Mouse (Mus musculus): ENCODE measurements around the gene Dock7.

The Dock7 gene

DNA sequence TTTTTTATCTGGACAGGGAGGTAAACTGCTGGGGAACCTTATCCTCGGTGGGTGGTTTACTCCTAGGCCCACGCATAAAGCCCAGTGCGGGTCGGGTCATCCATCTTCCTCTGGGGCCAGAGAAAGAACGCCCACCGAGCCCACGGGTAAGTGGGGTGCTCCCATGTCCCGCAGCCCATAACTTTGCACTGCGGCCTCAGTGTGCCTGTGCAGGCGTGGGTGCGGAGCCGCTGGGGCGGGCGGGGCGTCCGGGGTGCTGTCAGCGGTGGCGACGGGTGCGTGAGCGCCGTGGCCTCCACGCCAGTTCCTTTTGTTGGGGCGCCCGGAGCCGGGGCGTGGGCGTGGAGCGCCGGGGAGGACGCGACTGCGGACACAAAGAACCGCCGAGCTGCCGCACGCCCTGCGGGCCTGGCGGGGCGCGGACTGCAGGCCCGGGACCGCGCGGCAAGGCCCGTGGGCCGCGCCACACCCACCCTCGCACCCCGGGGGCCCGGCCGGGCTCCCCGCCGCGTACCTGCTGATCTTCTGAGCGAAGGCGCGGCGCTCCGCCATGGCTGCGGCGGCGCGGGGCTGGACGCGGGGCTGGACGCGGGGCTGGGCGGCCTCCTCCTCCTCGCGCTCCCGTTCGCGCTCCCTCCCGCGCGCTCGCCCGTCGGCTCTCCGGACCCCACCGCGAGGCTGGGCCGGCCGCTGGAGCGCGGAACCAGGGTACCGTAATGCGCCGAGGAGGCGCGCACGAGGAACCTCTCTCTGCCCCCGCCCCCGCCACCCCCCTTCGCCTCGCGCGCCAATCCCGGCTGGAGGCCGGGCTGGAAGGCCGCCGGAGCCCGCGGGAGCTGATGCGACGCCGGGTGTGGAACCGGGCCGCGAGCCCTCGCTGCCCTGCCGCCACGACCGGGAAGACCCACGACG is at the start of gene Dock7:
Dock7 (minus strand) TSS at position 705 of the 912 bp plus-strand sequence.
- peak; percentile 57 for DNase-seq (ENCODE audit: low spot score)

DNA sequence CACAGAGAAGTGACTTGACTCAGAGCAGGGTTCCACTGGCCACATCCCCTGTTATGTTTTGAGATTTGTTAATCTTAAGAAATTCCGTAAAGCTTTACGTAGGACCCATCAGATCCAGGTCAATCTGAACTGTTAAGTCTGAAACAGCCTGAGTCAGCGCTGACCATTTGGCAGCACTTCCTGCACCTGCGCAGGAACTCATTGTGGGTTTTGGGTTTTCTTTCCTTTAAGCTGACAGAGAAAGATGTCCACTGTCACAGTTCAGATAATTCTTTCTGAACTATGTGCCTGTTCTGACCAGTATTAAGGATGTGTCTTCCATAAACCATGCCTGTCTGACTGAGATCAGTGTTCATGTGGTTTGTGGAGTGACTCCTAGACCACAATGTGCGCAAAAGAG is 48.2 kb upstream of the Dock7 start:
- DNase-seq (ENCODE audit: low spot score): no peak

DNA sequence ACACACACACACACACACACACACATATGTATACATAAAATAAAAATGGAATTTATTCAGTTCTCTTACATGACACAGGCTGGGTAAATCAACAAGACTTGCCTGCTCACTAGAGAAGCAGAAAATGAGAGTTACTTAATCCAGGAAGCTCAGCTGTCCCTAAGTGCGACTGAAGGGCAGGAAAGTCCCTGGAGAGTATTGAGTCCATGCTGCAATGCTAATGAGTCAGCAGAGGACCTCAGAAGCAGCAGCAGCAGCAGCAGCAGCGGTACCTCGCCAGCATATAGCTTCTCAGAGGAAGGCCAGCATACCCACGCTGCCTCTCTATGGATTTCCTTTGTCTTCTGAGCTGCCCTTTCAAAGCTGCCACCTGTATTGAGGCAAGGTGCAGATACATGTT is 42.8 kb upstream of the Dock7 start:
- DNase-seq (ENCODE audit: low spot score): no peak

DNA sequence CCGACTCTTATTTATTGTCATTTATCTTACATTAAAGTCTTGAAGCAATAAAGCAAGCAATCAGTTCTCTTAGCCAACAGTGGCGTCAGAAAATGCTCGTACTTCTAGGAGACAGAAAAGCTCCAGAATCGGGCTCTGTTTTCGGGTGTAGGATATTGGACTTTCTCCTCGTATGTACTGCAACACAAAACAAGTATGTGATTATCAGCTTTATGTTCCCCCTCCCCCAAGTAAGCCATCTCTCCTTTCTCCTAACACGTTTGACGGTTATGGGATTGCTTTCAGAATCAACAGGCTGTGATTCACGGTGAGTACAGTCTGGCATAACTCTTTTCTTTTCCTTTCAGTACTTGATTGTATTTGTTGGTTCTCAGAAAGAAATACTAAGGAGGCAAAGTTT is 42.3 kb upstream of the Dock7 start:
- DNase-seq (ENCODE audit: low spot score): no peak

DNA sequence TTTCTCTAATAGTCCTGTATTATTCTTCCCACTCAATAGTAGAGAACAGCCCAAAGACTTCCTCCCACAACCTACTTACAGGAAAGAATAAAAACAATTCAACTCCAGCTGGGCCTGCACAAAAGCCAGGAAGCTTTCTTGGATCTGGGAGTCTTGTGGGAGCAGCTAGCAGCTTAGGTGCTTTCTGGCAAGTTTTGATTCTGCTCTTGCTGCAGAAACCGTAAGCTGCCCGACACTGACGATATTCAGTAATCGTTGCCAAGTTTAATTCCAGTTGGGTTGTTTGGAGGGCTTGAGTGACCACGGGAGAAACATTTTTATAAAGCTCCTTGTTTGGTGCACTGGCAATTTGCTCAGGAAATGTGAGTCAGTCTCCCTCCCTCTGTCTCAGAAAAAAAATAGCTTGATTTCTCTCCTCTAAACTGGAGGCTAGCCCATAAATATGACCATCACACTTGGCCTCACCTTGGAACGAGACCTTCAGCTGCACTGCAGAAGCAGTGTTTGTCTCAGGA is 40.8 kb upstream of the Dock7 start:
- no peak for DNase-seq (ENCODE audit: low spot score)

DNA sequence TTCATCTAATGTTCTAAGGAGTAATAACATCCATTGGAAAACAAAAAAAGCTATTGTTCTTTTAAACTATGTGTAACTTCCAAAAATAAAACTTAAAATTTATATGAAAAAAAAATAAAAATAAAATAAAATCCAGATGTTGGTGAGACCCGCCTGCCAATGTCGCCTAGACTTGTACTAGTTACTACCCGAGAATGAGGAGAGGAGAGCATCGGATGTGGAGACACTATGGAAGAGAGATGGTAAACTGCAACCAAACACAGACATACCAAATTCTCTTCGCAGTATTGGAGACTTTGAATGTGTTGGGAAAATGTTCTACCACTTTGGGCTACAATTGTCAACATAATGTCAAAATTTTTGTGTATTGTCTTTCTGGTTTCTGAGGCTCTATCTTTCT is 40.2 kb upstream of the Dock7 start:
- DNase-seq (ENCODE audit: low spot score): no peak

DNA sequence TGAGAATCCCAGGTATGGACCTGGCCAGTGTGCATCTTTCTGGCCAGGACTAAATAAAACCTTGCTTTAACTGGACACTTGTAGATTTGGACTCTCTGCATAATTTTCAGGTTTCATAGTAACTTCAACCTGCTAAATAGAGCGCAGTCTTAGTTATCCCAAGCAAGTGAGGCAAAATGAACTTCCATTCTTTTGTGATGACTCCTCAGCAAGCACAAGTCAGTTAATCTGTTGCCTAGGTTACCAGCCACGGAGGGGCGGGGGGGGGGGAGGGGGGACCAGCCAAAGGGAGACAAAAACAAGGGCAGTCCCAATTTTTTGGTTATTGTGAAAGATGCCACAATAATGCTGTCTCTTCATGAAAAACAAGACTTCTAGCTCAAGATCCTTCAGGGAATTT is 39.7 kb upstream of the Dock7 start:
- no peak for DNase-seq (ENCODE audit: low spot score)

DNA sequence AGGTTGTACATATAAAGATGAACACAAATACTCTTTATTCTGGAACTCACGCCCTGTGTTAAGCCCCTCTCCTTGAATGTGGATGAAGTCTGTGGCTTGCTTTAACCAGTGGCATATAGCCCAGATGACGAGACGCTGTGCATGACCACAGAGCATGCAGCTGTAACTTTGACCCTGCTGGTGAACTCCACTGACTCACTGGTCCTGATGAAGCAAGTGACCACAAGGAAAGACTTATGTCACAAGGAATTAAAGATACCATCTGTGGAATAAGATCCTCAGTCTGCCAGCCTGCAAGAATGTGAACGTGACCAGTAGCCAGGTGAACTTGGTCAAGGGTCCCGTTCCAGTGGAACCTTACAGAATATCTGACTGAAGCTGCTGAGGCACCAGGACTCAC is 37.8 kb upstream of the Dock7 start:
- no peak for DNase-seq (ENCODE audit: low spot score)

DNA sequence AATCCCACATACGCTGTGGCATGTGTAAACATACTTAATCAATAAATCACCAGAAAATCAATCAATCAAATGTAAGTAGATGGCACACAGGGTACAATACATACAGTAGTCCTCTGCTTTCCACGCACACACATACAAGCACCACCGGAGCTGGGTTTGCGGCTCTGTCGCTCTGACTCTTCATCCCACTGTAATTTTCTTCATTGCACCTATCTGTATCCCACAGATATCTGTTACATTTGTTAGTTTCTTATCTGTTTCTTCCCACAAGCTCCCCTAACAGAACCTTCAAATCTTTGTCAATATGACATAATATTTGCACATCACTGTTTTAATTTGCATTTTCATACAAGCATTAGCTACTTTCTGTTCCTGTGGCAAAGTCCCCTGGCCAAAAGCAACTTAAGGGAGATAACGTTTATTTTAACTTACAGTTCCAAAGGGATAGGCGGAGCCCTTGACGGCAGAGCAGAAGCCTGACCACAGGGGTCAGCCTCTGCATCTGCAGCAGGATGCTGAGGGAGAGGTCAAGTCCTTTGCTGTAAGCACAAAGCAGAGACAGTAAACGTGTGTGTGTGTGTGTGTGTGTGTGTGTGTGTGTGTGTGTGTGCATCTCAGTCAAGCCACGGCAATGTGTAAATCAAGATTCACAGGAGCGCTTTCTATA is 36.1 kb upstream of the Dock7 start:
- DNase-seq (ENCODE audit: low spot score): no peak

DNA sequence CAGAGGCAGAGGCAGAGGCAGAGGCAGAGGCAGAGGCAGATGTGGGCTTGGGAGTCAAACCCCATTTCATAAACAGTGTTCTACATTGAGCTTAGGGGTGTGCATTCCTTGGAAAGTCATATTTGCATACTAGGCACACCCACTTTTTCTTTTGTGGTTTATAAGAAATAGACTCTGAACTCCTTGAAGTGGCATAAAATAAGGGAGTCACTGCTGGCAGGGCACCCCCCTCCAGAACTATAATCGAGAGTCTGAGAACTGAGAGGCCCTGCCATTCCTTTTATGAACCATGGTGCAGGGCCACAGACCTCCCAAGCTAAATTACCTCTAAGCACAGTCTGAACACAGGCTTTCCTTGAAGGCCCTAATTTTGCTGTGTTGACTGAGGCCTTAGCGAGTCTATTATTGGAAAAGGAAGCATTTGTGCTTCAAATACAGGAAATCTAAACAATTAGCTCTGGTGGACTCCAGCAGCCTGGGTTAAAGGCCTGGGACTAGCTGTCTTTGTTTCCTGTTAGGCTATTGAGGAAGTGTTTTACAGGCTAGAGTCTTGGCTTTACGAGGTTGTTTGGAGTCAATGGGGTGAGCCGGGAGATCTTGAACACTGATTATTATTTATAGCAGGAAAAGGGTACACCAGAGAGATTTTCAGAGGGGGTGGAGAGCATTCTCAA is 31.3 kb upstream of the Dock7 start:
- DNase-seq (ENCODE audit: low spot score): no peak

DNA sequence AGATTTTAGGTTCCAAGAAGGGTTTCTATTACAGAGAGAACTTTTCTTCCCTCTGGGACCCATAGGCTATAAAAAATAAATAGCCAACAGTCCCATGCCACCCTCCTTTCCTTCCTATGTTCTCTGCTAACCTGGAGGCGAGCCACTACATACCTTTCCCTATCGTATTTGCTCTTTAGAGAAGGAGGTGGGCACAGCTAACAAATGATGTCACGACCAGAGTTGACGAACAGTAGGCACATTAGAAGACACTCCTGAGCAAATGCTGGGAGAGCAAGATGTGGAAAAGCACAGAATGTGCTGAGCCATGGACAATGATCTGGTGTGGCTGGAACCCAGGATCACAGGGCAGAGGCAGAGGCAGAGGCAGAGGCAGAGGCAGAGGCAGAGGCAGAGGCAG is 30.7 kb upstream of the Dock7 start:
- no peak for DNase-seq (ENCODE audit: low spot score)

DNA sequence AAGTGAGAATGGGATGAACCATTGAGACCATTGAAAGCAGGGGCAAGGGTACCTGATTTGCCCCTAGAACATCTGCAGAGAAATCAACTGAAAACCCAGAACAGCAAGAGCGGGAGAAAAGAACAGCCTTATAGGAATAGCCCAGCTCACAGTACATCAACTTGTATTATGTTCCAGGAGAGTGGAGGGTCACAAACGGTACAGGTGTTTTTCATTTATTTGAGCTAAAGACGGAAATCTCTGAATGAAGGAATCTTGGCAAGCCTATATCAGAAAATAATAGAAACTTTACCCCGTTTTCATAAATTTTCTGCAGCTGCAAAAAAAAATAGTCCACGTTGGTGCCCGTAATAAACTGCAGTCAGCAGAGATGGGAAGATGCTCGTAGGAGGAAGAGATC is 22.6 kb upstream of the Dock7 start:
- DNase-seq (ENCODE audit: low spot score): no peak

DNA sequence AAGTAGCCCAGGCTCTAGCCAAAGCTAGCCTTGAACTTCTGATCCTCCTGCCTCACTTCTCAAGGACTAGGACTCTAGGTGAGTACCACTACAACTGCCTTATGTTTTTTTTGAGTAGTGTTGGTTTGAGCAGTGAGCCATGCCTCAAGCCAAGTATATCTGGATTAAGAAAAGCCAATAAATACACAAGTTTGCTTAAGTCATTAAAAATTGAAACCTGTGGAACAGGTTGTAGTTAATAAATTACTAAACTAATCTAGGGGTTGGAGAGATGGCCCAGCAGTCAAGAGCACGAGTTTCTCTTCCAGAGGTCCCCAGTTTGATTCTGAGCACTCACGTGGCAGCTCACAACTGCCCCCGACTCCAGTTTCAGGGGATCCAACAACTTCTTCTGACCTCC is 20.9 kb upstream of the Dock7 start:
- no peak for DNase-seq (ENCODE audit: low spot score)

DNA sequence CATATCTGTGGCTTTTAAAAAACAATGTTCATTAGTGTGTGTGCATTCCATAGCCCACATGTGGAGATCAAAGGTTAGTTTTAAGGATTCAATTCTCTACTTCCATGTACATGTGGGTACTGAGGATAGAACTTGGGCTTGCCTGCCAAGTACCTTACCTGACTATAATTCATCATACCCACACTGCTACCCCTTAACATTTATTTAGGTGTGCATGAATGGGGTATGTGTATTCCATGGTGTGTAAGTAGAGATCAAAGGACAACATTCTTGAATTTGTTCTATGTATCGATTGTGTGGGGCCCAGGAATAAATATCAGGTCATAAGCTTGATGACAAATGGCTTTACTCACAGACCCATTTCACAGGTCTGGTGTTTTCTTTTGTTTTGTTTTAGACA is 20.5 kb upstream of the Dock7 start:
- no peak for DNase-seq (ENCODE audit: low spot score)

DNA sequence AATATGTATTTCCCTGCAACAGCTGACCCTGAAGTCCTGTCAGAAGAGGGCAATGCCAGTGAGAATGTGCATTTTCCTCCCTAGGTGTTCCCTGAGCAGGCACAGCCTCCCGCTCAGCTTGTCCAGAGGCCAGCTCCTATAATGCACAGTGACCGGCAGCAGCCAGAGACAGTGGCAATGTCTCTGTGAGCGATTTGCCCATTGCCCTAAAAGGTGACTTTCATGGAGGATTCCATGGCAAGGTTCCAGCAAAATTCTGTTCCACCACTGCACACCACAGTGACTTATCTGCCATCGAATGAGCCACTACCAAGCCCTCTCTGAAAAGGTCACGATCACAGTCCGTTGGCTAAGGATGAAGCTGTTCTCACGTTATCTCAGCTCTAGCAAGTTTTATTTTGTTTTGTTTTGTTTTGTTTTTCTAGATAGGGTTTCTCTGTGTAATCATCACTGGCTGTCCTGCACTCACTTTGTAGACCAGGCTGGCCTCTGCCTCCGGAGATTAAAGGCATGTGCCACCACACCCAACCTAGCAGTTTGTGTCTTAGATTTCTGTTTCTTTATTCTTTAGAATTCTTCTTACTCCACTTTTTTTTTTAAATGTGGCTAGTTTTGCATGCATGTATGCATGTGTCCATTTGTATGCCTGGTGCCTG is 17.4 kb upstream of the Dock7 start:
- no peak for DNase-seq (ENCODE audit: low spot score)

DNA sequence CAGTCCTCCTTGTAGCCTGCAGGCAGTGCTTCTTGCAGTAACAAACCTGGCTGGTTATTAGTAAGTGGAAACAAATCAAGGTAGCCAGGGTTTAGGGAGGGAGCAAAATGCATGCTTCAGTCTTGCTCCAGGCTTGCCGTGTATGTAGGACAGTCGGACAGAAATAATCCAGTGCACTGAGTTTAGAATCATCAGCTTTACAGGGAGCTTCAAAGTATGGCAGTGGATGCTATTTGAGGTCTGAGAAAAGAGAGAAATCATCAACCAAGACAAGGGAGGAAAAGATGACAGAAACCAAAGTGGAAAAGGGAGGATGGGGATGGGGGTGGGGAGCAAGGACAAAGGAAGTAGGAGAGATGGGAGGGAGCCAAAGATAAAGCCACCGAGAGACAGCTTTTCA is 13.8 kb upstream of the Dock7 start:
- DNase-seq (ENCODE audit: low spot score): no peak

DNA sequence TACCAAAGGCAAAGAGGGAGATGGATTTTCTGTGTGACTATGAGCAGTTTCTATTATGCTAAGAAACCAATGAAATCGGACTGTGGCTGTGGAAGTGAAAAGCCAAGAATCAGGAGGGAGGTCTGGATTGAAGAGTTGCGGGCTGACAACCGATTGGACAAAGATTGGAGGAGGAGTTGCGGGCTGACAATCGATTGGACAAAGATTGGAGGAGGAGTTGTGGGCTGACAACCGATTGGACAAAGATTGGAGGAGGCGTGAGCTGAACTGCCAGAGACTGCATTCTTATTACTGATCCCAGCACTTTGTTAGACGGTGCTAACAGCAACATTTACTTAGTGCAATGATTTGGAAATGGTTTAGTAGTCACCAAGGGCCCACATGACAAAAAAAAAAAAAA is 12.6 kb upstream of the Dock7 start:
- DNase-seq (ENCODE audit: low spot score): no peak

DNA sequence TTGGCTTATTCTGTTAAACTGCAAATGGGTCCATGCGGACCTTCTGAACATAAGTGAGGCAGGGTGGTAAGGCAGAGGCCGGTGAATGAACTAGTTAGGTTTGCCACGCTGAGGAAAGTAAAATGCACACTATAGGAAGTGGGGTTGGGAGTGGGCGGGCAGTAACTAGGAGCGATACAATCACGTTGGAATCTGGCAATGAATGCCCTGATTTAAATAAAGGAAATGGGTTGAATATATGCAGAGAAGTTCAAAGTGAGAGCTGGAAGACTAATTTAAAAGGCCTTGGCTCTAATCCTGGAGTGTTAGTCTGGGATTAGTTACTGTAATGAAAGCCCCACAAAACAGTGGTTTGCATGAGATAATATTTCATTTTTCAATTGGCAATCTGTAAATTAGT is 12.0 kb upstream of the Dock7 start:
- no peak for DNase-seq (ENCODE audit: low spot score)

DNA sequence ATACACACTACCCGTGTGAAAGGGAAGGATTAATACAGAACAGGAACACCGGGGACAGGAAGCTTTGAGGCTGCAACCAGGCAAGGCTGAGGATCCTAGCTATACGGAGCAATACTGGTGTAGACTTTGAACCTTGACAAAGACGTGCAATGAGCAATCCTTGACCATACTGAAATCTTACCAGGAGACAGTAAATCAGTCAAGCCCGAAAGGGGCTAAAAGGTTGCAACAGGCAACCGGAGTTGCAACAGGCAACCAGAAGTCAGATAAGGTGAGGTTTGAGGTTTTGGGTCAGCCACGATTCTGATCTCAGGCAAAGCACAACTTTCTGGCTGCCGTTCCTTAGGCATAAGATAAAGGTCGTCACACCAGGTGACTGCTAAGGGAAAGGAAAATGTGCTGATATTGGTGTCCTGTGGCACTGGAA is 10.5 kb upstream of the Dock7 start:
- DNase-seq (ENCODE audit: low spot score): no peak

DNA sequence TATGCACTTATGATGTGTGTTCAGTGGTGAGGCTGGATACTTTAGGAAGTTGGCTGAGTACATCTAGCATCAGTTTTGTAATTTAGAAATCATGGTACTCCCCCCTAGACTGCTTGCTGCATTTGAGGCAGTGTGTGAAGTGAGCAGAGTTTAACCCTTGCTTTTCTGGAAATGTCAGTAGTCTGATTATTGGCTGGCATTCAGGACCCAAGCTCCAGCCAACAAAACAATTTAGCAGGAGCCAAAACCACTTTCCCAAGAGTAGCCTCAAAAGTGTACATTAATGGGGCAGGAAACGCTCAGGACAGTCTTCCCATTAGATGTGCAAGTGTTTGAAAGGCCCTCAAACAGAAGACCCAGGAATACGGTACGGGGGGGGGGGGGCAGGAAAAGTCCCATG is 2.8 kb upstream of the Dock7 start:
- DNase-seq (ENCODE audit: low spot score): no peak

DNA sequence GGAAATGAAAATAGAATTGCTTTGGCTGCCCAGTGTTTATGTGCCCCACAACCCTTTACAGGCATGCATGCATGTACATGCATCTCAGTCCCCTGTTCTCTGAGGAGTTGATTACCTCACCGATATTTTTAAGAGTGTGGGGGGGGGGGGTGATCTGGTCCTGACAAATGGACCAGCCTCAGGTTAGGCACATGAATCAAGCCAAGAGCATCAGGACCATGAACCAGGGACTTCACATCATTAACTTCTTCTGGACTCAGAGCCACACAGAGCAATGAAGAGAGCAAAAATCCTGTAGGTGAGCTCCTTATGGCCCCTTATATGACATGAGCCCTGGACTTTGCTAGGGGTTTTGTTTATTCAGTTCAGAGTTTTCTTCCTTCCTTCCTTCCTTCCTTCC is 2.1 kb upstream of the Dock7 start:
- no peak for DNase-seq (ENCODE audit: low spot score)

DNA sequence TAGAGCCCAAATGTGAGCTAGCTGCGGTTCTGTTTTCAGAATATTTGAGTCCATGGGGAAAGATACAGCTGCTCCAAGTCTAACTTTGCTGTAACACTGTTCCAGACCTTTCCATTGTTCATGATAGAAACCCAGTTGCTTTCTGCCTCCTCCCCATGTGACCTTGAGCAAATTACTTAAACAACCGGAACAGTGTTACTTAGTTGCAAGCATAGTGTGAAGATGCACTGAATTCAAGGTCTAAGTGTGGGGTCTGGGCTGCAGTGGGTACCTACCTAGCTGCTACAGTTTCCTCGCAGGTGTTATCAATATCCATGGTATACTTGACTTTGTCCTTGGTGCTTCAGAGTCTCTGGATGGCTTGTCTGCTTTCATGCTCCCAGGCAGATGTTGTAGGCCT is 1.3 kb upstream of the Dock7 start:
- DNase-seq (ENCODE audit: low spot score): no peak

Data from urinary bladder, postnatal 10 days (tissue).